Mouse (Mus musculus): ENCODE measurements around the gene Mov10l1. TPM values are rescaled to one million over a fixed set of nuclear protein-coding genes. Genes with fewer than 3 reads are reported as not detected.

Mov10l1 gene
- polyA plus RNA-seq, 2 experiments: not detected

DNA sequence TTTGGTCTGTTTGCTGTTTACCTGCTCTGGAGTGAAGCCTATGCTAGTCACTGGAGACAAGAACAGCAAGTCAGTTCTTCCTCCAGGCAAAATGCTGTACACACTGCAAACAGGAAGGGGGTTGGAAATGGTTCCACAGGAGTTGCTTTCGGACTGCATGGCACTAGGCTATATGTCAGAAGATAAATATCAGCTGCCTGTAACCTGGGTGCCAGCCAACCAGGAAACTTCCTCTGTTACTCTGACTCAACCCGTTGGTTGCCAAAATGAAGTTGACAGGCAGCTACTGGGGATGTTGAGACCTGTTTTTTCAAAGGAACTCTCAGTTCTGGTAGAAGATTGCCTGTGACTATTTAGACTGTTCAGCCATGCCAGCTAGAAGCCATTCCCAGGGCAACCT lies 6.5 kb downstream of the Mov10l1 start:
- no peaks in the 10 kb centered on the region for H3K9me3 ChIP-seq (ENCODE audit: control insufficient read depth, low read length)
- H3K36me3 ChIP-seq (replicated peaks; ENCODE audit: control insufficient read depth, insufficient read depth, low read depth): no peaks in the 10 kb centered on the region
- H3K9ac ChIP-seq (replicated peaks): no peak overlapping the region
- no peak overlapping the region for H3K27ac ChIP-seq
- WGBS (ENCODE audit: insufficient replicate concordance): 30% methylated on average over 2 of the region's 2 CpGs
- no peak overlapping the region for H3K4me3 ChIP-seq (ENCODE audit: insufficient read depth in 1 of 2, low read depth in 2 of 2, low read length in 2 of 2)
- H3K4me1 ChIP-seq (replicated peaks; ENCODE audit: control insufficient read depth in 2 of 2, insufficient read depth in 2 of 2, low read length in 1 of 2): no peaks in the 10 kb centered on the region
- DNase-seq (ENCODE audit: low read depth in 3 of 3, low spot score in 3 of 3): no peak
- no peak for ATAC-seq (ENCODE audit: insufficient read depth)
- no peak for TF ChIP-seq CTCF (IDR thresholded peaks at IDR 0.05; ENCODE audit: low read depth)
- TF ChIP-seq EP300 (IDR thresholded peaks at IDR 0.05; ENCODE audit: low read depth): no peak
- H3K4me2 ChIP-seq (ENCODE audit: low read depth): no peak overlapping the region
- no peaks in the 10 kb centered on the region for H3K27me3 ChIP-seq (ENCODE audit: control insufficient read depth, insufficient read depth, low read length)

- Histone ChIP-seq H3K4me1 (replicated peaks; ENCODE audit: control insufficient read depth in 2 of 2, insufficient read depth in 2 of 2, low read length in 1 of 2) (no peaks in the 10 kb centered on the region), H3K27ac (no peak overlapping the region), H3K4me2 (ENCODE audit: low read depth) (no peak overlapping the region), H3K4me3 (ENCODE audit: insufficient read depth in 1 of 2, low read depth in 2 of 2, low read length in 2 of 2) (no peak overlapping the region), H3K27me3 (ENCODE audit: control insufficient read depth, insufficient read depth, low read length) (no peaks in the 10 kb centered on the region), H3K9me3 (ENCODE audit: control insufficient read depth, low read length) (no peaks in the 10 kb centered on the region), H3K9ac (replicated peaks) (no peak overlapping the region), H3K36me3 (replicated peaks; ENCODE audit: control insufficient read depth, insufficient read depth, low read depth) (no peaks in the 10 kb centered on the region)
- DNase-seq (ENCODE audit: low read depth in 3 of 3, low spot score in 3 of 3): no peak
- TF ChIP-seq CTCF (IDR thresholded peaks at IDR 0.05; ENCODE audit: low read depth) (no peak), EP300 (IDR thresholded peaks at IDR 0.05; ENCODE audit: low read depth) (no peak)
- no peak for ATAC-seq (ENCODE audit: insufficient read depth)
- WGBS (ENCODE audit: insufficient replicate concordance): 54% methylated on average over 8 of the region's 8 CpGs
Measured at GRCm38 (mm10) chr15:88998636-88999035, 15.9 kb downstream of the Mov10l1 start.

DNA sequence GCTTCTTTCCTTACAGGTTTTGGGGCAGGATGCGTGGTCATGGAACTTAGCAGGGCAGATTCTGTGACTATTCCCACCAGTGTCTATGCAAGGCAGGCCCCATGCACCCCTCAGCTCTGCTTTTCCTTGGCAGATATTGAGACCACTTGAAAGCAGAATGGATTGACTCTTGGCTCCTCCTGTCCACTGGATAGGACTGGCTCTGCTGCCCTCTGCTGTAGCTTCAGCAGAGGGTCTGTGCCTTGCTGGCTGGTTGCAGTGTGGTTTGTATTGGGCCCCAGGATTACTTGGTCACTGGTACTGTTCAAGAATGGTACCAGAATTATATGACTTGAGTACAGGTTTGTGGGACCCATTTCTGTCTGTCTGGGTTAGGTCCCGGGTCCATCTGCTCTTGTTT lies 16.4 kb downstream of the Mov10l1 start:
- H3K4me3 ChIP-seq (ENCODE audit: insufficient read depth in 1 of 2, low read depth in 2 of 2, low read length in 2 of 2): no peak overlapping the region
- H3K9me3 ChIP-seq (ENCODE audit: control insufficient read depth, low read length): no peaks in the 10 kb centered on the region
- WGBS (ENCODE audit: insufficient replicate concordance): 34% methylated on average over 2 of the region's 2 CpGs
- no peaks in the 10 kb centered on the region for H3K27me3 ChIP-seq (ENCODE audit: control insufficient read depth, insufficient read depth, low read length)
- H3K27ac ChIP-seq: no peak overlapping the region
- TF ChIP-seq EP300 (IDR thresholded peaks at IDR 0.05; ENCODE audit: low read depth): no peak
- TF ChIP-seq CTCF (IDR thresholded peaks at IDR 0.05; ENCODE audit: low read depth): peak; percentile 23
- H3K4me1 ChIP-seq (replicated peaks; ENCODE audit: control insufficient read depth in 2 of 2, insufficient read depth in 2 of 2, low read length in 1 of 2): no peaks in the 10 kb centered on the region
- H3K4me2 ChIP-seq (ENCODE audit: low read depth): no peak overlapping the region
- H3K36me3 ChIP-seq (replicated peaks; ENCODE audit: control insufficient read depth, insufficient read depth, low read depth): no peaks in the 10 kb centered on the region
- H3K9ac ChIP-seq (replicated peaks): no peak overlapping the region
- ATAC-seq (ENCODE audit: insufficient read depth): no peak
- no peak for DNase-seq (ENCODE audit: low read depth in 3 of 3, low spot score in 3 of 3)

- no peaks in the 10 kb centered on the region for H3K9me3 ChIP-seq (ENCODE audit: control insufficient read depth, low read length)
- ATAC-seq (ENCODE audit: insufficient read depth): no peak
- H3K4me3 ChIP-seq (ENCODE audit: insufficient read depth in 1 of 2, low read depth in 2 of 2, low read length in 2 of 2): no peak overlapping the region
- H3K4me2 ChIP-seq (ENCODE audit: low read depth): no peak overlapping the region
- no peaks in the 10 kb centered on the region for H3K27me3 ChIP-seq (ENCODE audit: control insufficient read depth, insufficient read depth, low read length)
- WGBS (ENCODE audit: insufficient replicate concordance): 41% methylated on average over 2 of the region's 2 CpGs
- H3K4me1 ChIP-seq (replicated peaks; ENCODE audit: control insufficient read depth in 2 of 2, insufficient read depth in 2 of 2, low read length in 1 of 2): no peaks in the 10 kb centered on the region
- H3K36me3 ChIP-seq (replicated peaks; ENCODE audit: control insufficient read depth, insufficient read depth, low read depth): no peaks in the 10 kb centered on the region
- H3K27ac ChIP-seq: no peak overlapping the region
- no peak for TF ChIP-seq EP300 (IDR thresholded peaks at IDR 0.05; ENCODE audit: low read depth)
- TF ChIP-seq CTCF (IDR thresholded peaks at IDR 0.05; ENCODE audit: low read depth): no peak
- no peak overlapping the region for H3K9ac ChIP-seq (replicated peaks)
- no peak for DNase-seq (ENCODE audit: low read depth in 3 of 3, low spot score in 3 of 3)
Measured at GRCm38 (mm10) chr15:89000367-89000766, 17.7 kb downstream of the Mov10l1 start.

- no peaks in the 10 kb centered on the region for H3K9me3 ChIP-seq (ENCODE audit: control insufficient read depth, low read length)
- ATAC-seq (ENCODE audit: insufficient read depth) (no peak), DNase-seq (ENCODE audit: low read depth in 3 of 3, low spot score in 3 of 3) (no peak)
- no peak overlapping the region for H3K4me2 ChIP-seq (ENCODE audit: low read depth)
- no peaks in the 10 kb centered on the region for H3K27me3 ChIP-seq (ENCODE audit: control insufficient read depth, insufficient read depth, low read length)
- H3K9ac ChIP-seq (replicated peaks): no peak overlapping the region
- TF ChIP-seq EP300 (IDR thresholded peaks at IDR 0.05; ENCODE audit: low read depth) (no peak), CTCF (IDR thresholded peaks at IDR 0.05; ENCODE audit: low read depth) (no peak)
- H3K4me1 ChIP-seq (replicated peaks; ENCODE audit: control insufficient read depth in 2 of 2, insufficient read depth in 2 of 2, low read length in 1 of 2): no peaks in the 10 kb centered on the region
- no peaks in the 10 kb centered on the region for H3K36me3 ChIP-seq (replicated peaks; ENCODE audit: control insufficient read depth, insufficient read depth, low read depth)
- H3K27ac ChIP-seq: no peak overlapping the region
- 43% methylated on average over 3 of the region's 3 CpGs for WGBS (ENCODE audit: insufficient replicate concordance)
- no peak overlapping the region for H3K4me3 ChIP-seq (ENCODE audit: insufficient read depth in 1 of 2, low read depth in 2 of 2, low read length in 2 of 2)
Measured at GRCm38 (mm10) chr15:89001245-89001644, 18.5 kb downstream of the Mov10l1 start.
